In the genomic region with DNA sequence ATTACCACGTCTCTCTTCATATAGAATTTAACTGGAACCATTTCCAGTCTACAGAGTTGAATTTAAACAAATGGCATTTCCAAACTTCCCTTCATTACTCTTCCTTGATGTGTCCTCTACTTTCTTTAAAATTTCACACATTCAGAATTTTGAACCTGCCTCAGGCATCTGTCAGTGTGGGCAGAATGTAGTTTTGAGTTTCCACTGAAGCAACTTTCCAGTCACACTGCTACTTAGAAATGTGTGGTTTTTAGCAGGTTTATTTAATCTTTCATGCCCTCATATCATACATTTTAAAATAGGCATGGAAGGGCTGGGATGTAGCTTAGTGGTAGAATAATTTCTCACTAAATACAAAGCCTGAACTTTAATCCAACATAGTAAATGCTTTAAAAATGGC, we compare ENCODE assay signal across 12 mouse cellular contexts.
"Had no signal": no experiment of that assay in that cellular context is flagged by ENCODE, and none has a peak within 500 bp of the region (broad histone marks: within the 10 kb centered on the region; RNA-seq: fewer than 3 reads in every experiment).

No protein-coding gene starts in this region.

- H3K9me3 ChIP-seq: limb, embryonic 10.5 days; liver, embryonic 15.5 days; midbrain, embryonic 12.5 days had no signal

- DNase-seq: kidney, adult 2 months; kidney, postnatal 25 days; lung, embryonic 14.5 days; lung, postnatal 10 days; thymus, adult 2 months; thymus, postnatal 25 days had no signal

- H3K4me1 ChIP-seq: limb, embryonic 10.5 days; liver, embryonic 15.5 days; midbrain, embryonic 12.5 days had no signal

- H3K4me2 ChIP-seq: liver, embryonic 11.5 days; liver, embryonic 15.5 days; lung, embryonic 14.5 days; midbrain, embryonic 12.5 days had no signal

- H3K27ac ChIP-seq: limb, embryonic 10.5 days; liver, embryonic 15.5 days; macrophage; midbrain, embryonic 12.5 days had no signal

- H3K9ac ChIP-seq: liver, embryonic 15.5 days; lung, embryonic 14.5 days; midbrain, embryonic 12.5 days had no signal

- ATAC-seq: intestine, embryonic 16.5 days had no signal

- H3K4me3 ChIP-seq: limb, embryonic 10.5 days; liver, embryonic 15.5 days; midbrain, embryonic 12.5 days had no signal

- H3K36me3 ChIP-seq: limb, embryonic 10.5 days; liver, embryonic 15.5 days; midbrain, embryonic 12.5 days had no signal

- H3K27me3 ChIP-seq: liver, embryonic 15.5 days; midbrain, embryonic 12.5 days had no signal
